8 mouse cellular contexts compared by ENCODE assay signal in genomic region chr7:82865834-82866485, GRCm38 (mm10). TPM values are rescaled to one million over a fixed set of nuclear protein-coding genes. Genes with fewer than 3 reads are reported as not detected.
DNase-seq lines count a peak whose midpoint lies in the region; ATAC-seq lines count a peak whose summit lies in the region.

No protein-coding gene starts in this region.

- H3K4me3 ChIP-seq in heart, embryonic 14.5 days (ENCODE audit: control insufficient read depth in 1 of 2, insufficient read depth in 1 of 2, low read depth in 1 of 2, low read length in 2 of 2): peak overlapping the region; percentile 92 to 95
- H3K4me3 ChIP-seq in liver, embryonic 13.5 days (replicated peaks): peak overlapping the region; percentile 68
- H3K4me3 ChIP-seq in stomach, embryonic 14.5 days (ENCODE audit: low read depth, low read length): peak overlapping the region; percentile 80

- no peaks in the 10 kb centered on the region for H3K9me3 ChIP-seq in heart, embryonic 14.5 days (ENCODE audit: control insufficient read depth, low read length)
- no peaks in the 10 kb centered on the region for H3K9me3 ChIP-seq in liver, embryonic 13.5 days (replicated peaks)
- H3K9me3 ChIP-seq in stomach, embryonic 14.5 days (ENCODE audit: control insufficient read depth, low read depth, low read length): no peaks in the 10 kb centered on the region

- DNase-seq in CD8-positive naive resting alpha-beta T cell, adult 2 months (ENCODE audit: low read depth in 2 of 2, low spot score in 2 of 2): peak; percentile 98 to 99
- DNase-seq in c-Kit-negative CD71-positive TER-119-positive erythroid progenitor cells, embryonic 14.5 days (ENCODE audit: low read depth, low spot score): peak; percentile 17
- DNase-seq in fibroblast of lung, adult 2 months (ENCODE audit: low read depth): peak; percentile 87
- peak; percentile 99 for DNase-seq in kidney, postnatal 14 days
- DNase-seq in liver, embryonic 13.5 days: peak; percentile 86
- DNase-seq in natural killer cell, adult 2 months (ENCODE audit: low spot score in 2 of 2): peak; percentile 97 to 99

- peaks cover 17% of the 10 kb centered on the region for H3K36me3 ChIP-seq in heart, embryonic 14.5 days (ENCODE audit: control insufficient read depth, insufficient read depth, low read length)
- no peaks in the 10 kb centered on the region for H3K36me3 ChIP-seq in liver, embryonic 13.5 days
- peaks cover 2% of the 10 kb centered on the region for H3K36me3 ChIP-seq in stomach, embryonic 14.5 days (ENCODE audit: control insufficient read depth, insufficient read depth, low read length)

- WGBS in heart, embryonic 14.5 days: under 1% methylated on average over 62 of the region's 70 CpGs
- under 1% methylated on average over 59 of the region's 70 CpGs for WGBS in liver, embryonic 13.5 days (ENCODE audit: insufficient replicate concordance)
- WGBS in stomach, embryonic 14.5 days: under 1% methylated on average over 65 of the region's 70 CpGs

- ATAC-seq in heart, embryonic 14.5 days (ENCODE audit: insufficient number of reproducible peaks, insufficient read depth, low FRiP score, low read depth): peak; percentile 93
- ATAC-seq in liver, embryonic 13.5 days (ENCODE audit: low read depth): peak; percentile 90
- peak; percentile 88 for ATAC-seq in stomach, embryonic 14.5 days (ENCODE audit: insufficient number of reproducible peaks, insufficient read depth, low FRiP score, low read depth)

- H3K27ac ChIP-seq in heart, embryonic 14.5 days (replicated peaks in 1 of 2; ENCODE audit: control insufficient read depth in 1 of 2, insufficient read depth in 1 of 2, low read depth in 2 of 2, low read length in 2 of 2): peak overlapping the region; percentile 90 to 99
- H3K27ac ChIP-seq in liver, embryonic 13.5 days: peak overlapping the region; percentile 80
- H3K27ac ChIP-seq in stomach, embryonic 14.5 days (ENCODE audit: low read length): peak overlapping the region; percentile 98

- H3K27me3 ChIP-seq in heart, embryonic 14.5 days (ENCODE audit: control insufficient read depth, insufficient read depth, low read length): no peaks in the 10 kb centered on the region
- H3K27me3 ChIP-seq in liver, embryonic 13.5 days: peaks cover 58% of the 10 kb centered on the region
- H3K27me3 ChIP-seq in stomach, embryonic 14.5 days (ENCODE audit: control insufficient read depth, insufficient read depth, low read length): no peaks in the 10 kb centered on the region

- peaks cover 12 to 22% of the 10 kb centered on the region in 2 experiments for H3K4me1 ChIP-seq in heart, embryonic 14.5 days (ENCODE audit: control insufficient read depth in 2 of 2, insufficient read depth in 2 of 2, low read length in 2 of 2)
- H3K4me1 ChIP-seq in liver, embryonic 13.5 days (replicated peaks): peaks cover 44% of the 10 kb centered on the region
- peaks cover 13% of the 10 kb centered on the region; the same call in 1 of the 2 replicates for H3K4me1 ChIP-seq in stomach, embryonic 14.5 days (ENCODE audit: control insufficient read depth, insufficient read depth, low read length)

- H3K4me2 ChIP-seq in heart, embryonic 14.5 days (ENCODE audit: low read length): peak overlapping the region; percentile 80
- peak overlapping the region; percentile 92 for H3K4me2 ChIP-seq in liver, embryonic 13.5 days
- H3K4me2 ChIP-seq in stomach, embryonic 14.5 days (replicated peaks; ENCODE audit: low read depth, low read length): peak overlapping the region; percentile 97

- H3K9ac ChIP-seq in heart, embryonic 14.5 days (ENCODE audit: low read length): peak overlapping the region; percentile 92
- peak overlapping the region; percentile 71 for H3K9ac ChIP-seq in liver, embryonic 13.5 days
- peak overlapping the region; percentile 80 for H3K9ac ChIP-seq in stomach, embryonic 14.5 days (replicated peaks; ENCODE audit: low read depth, low read length)

RNA-seq across cellular contexts. Expression of gene Mex3b, which starts 1.2 kb away (rescaled TPM):
- 8.7 and 10.3 TPM in 2 replicates for polyA plus RNA-seq in heart, embryonic 14.5 days (2014; fragmentation: Nextera tagmentation; extraction: Ambion mirVana)
- 0.68 and 1.1 TPM in 2 replicates for polyA plus RNA-seq in liver, embryonic 13.5 days (2015; fragmentation: Nextera tagmentation; extraction: Ambion mirVana)
- polyA plus RNA-seq in stomach, embryonic 14.5 days (2014; fragmentation: Nextera tagmentation; extraction: Ambion mirVana): 14.7 and 15.1 TPM in 2 replicates

Comparison
In these comparisons a context has a peak if more than half of its experiments do, and no peak if none do; other contexts are left out.
1. Peak in every context shown above with its lines: DNase-seq, ATAC-seq, H3K4me3 ChIP-seq and H3K27ac ChIP-seq.
2. DNase-seq: peak in every context shown above with its lines; median percentile 99 in kidney, postnatal 14 days; 98 in CD8-positive naive resting alpha-beta T cell, adult 2 months; 98 in natural killer cell, adult 2 months; 87 in fibroblast of lung, adult 2 months; 86 in liver, embryonic 13.5 days; 17 in c-Kit-negative CD71-positive TER-119-positive erythroid progenitor cells, embryonic 14.5 days.